In genomic region chr6:120715851-120716250, GRCm38 (mm10) we compare ENCODE assay signal across 10 mouse cellular contexts. TPM values are rescaled to one million over a fixed set of nuclear protein-coding genes. Genes with fewer than 3 reads are reported as not detected.
DNase-seq lines count a peak whose midpoint lies in the region; ATAC-seq and TF ChIP-seq lines count a peak whose summit lies in the region.
"Had no signal": no experiment of that assay in that cellular context is flagged by ENCODE, and none has a peak within 500 bp of the region (broad histone marks: within the 10 kb centered on the region; RNA-seq: fewer than 3 reads in every experiment).

No protein-coding gene starts in this region.

- H3K27ac ChIP-seq in forebrain, postnatal 0 days (ENCODE audit: low read depth, low read length): no peak overlapping the region
- no peak overlapping the region for H3K27ac ChIP-seq in heart, embryonic 12.5 days (ENCODE audit: poor library complexity, severe bottlenecking)
- H3K27ac ChIP-seq: kidney, postnatal 0 days had no signal

- ATAC-seq in forebrain, postnatal 0 days: peak; percentile 81
- ATAC-seq in heart, embryonic 12.5 days (ENCODE audit: insufficient number of reproducible peaks, low FRiP score): no peak

- no peaks in the 10 kb centered on the region for H3K27me3 ChIP-seq in forebrain, postnatal 0 days (ENCODE audit: insufficient read depth, low read length)
- no peaks in the 10 kb centered on the region for H3K27me3 ChIP-seq in heart, embryonic 12.5 days (replicated peaks)

- TF ChIP-seq POLR2A in brain, embryonic 14.5 days (IDR thresholded peaks at IDR 0.05; ENCODE audit: borderline replicate concordance, extremely low read depth, insufficient read depth, insufficient read length, poor library complexity, severe bottlenecking): no peak

- no peak overlapping the region for H3K4me3 ChIP-seq in forebrain, postnatal 0 days (ENCODE audit: low read depth, low read length)
- no peak overlapping the region for H3K4me3 ChIP-seq in heart, embryonic 12.5 days

- H3K4me2 ChIP-seq in forebrain, postnatal 0 days (ENCODE audit: low read depth): no peak overlapping the region
- H3K4me2 ChIP-seq in heart, embryonic 12.5 days: no peak overlapping the region
- H3K4me2 ChIP-seq: liver, embryonic 11.5 days had no signal

- H3K9me3 ChIP-seq in forebrain, postnatal 0 days (ENCODE audit: low read length): no peaks in the 10 kb centered on the region
- H3K9me3 ChIP-seq in heart, embryonic 12.5 days (replicated peaks): no peaks in the 10 kb centered on the region

- peak; percentile 84 for DNase-seq in brain, embryonic 14.5 days (ENCODE audit: low read depth)
- peak; percentile 28 to 35 for DNase-seq in cerebellum, postnatal 10 days
- DNase-seq in forebrain, postnatal 0 days: peak; percentile 55
- DNase-seq in mesoderm, embryonic 11.5 days (ENCODE audit: low read depth, low spot score): peak; percentile 47
- DNase-seq in lung, postnatal 10 days: no peak
- DNase-seq in spleen, postnatal 10 days (ENCODE audit: low spot score in 2 of 2): no peak
- DNase-seq in left cerebral cortex, adult 18-20 months (ENCODE audit: low spot score in 2 of 2): no peak

- H3K36me3 ChIP-seq in forebrain, postnatal 0 days (ENCODE audit: insufficient read depth): no peaks in the 10 kb centered on the region
- no peaks in the 10 kb centered on the region for H3K36me3 ChIP-seq in heart, embryonic 12.5 days

- no peak for TF ChIP-seq CTCF in brain, embryonic 14.5 days (IDR thresholded peaks at IDR 0.05; ENCODE audit: borderline replicate concordance, extremely low read depth, insufficient read depth, insufficient read length)
- no peak for TF ChIP-seq CTCF in forebrain, postnatal 0 days (IDR thresholded peaks at IDR 0.05; ENCODE audit: low read depth)

- H3K4me1 ChIP-seq in forebrain, postnatal 0 days (ENCODE audit: insufficient read depth): peaks cover 7% of the 10 kb centered on the region; the same call in 1 of the 2 replicates
- no peaks in the 10 kb centered on the region; the same call in 1 of the 2 replicates for H3K4me1 ChIP-seq in heart, embryonic 12.5 days (replicated peaks)

- H3K9ac ChIP-seq in forebrain, postnatal 0 days: no peak overlapping the region
- H3K9ac ChIP-seq in heart, embryonic 12.5 days: no peak overlapping the region

RNA-seq across cellular contexts. Expression of gene Cecr2, which starts 49.7 kb away (rescaled TPM):
- 9.3 and 10.4 TPM in 2 replicates for polyA plus RNA-seq in brain, embryonic 14.5 days (2012; rRNA removed)
- total RNA-seq in forebrain, postnatal 0 days (2014; rRNA removed): 3.2 and 4.1 TPM in 2 replicates
- polyA plus RNA-seq in forebrain, postnatal 0 days (2015; fragmentation: Nextera tagmentation; extraction: Ambion mirVana): 0.96 and 1.1 TPM in 2 replicates
- 1.4 and 1.9 TPM in 2 replicates for polyA plus RNA-seq in heart, embryonic 12.5 days (2016; fragmentation: Nextera tagmentation; extraction: Ambion mirVana)
- total RNA-seq in left cerebral cortex, adult 18-20 months (2021): 1 to 10 TPM; 2.7 to 3.9 TPM

RNA-seq across cellular contexts. Expression of gene Slc25a18, which starts 57.5 kb away (rescaled TPM):
- 6.1 and 10.1 TPM in 2 replicates for polyA plus RNA-seq in brain, embryonic 14.5 days (2012; rRNA removed)
- total RNA-seq in forebrain, postnatal 0 days (2014; rRNA removed): 24.2 and 25.1 TPM in 2 replicates
- 14.4 and 21.1 TPM in 2 replicates for polyA plus RNA-seq in forebrain, postnatal 0 days (2015; fragmentation: Nextera tagmentation; extraction: Ambion mirVana)
- 0.28 TPM in 1 of 2 replicates, not detected in the other for polyA plus RNA-seq in heart, embryonic 12.5 days (2016; fragmentation: Nextera tagmentation; extraction: Ambion mirVana)
- total RNA-seq in left cerebral cortex, adult 18-20 months (2021): 10 to 100 TPM; 67.2 to 68.6 TPM
- polyA plus RNA-seq: kidney, postnatal 0 days had no signal

Comparison
In these comparisons a context has a peak if more than half of its experiments do, and no peak if none do; other contexts are left out.
1. DNase-seq: peak in brain, embryonic 14.5 days (single experiment), cerebellum, postnatal 10 days (2 of 2), forebrain, postnatal 0 days (single experiment) and mesoderm, embryonic 11.5 days (single experiment); none in lung, postnatal 10 days (single experiment), spleen, postnatal 10 days (0 of 2) and left cerebral cortex, adult 18-20 months (0 of 2).